12 mouse cellular contexts compared by ENCODE assay signal in the genomic region with DNA sequence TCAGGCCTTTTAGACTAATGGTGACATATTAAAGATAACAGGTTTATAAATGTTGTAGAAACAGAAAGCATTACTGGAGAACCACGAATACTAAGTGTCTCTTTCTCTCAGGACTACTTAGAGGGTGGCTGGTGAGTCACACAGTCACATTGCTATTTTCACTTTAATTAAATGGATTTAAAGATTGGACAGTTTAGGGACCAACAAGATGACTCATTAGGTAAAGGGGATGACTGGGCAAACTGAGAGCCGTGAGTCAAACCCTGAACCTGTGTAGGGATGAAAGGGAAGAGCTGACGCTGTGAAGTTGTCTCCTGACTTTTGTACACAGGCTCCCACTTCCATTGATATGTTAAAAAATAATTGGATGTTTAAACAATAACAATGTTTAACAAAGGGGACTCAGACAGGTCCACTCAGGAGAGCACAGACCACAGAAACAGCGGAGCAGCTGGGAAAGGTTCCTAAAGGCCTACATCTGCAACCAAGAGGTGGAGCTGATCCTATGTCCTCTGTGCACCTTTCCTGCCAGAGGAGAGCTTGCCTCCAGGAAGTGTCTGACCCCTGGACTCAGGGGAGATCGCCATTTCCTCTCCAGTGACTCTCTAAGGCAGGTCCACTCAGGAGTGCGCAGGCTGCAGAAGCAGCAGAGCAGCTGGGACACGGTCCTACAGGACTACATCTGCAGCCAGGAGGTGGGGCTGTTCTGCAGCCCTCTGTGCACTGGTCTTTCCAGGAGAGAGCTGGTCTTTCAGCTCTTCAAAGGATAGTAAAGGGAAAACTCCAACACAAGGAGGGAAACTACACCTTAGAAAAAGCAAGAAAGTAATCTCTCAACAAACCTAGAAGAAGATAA.
DNase-seq lines count a peak whose midpoint lies in the region; ATAC-seq and TF ChIP-seq lines count a peak whose summit lies in the region.
"Had no signal": no experiment of that assay in that cellular context is flagged by ENCODE, and none has a peak within 500 bp of the region (broad histone marks: within the 10 kb centered on the region; RNA-seq: fewer than 3 reads in every experiment).

No protein-coding gene starts in this region.

- H3K4me3 ChIP-seq in gastrocnemius, adult 2 months, result no peak overlapping the region
- H3K4me3 ChIP-seq in liver, postnatal 0 days (ENCODE audit: low read depth, low read length), result no peak overlapping the region
- H3K4me3 ChIP-seq in liver, embryonic 11.5 days (ENCODE audit: low read depth, low read length), result no peak overlapping the region
- H3K4me3 ChIP-seq: embryonic facial prominence, embryonic 13.5 days; hindbrain, embryonic 12.5 days; stomach, embryonic 15.5 days had no signal

- H3K4me2 ChIP-seq in liver, postnatal 0 days (ENCODE audit: low read depth, low read length), result no peak overlapping the region
- H3K4me2 ChIP-seq in liver, embryonic 11.5 days, result no peak overlapping the region
- H3K4me2 ChIP-seq: embryonic facial prominence, embryonic 13.5 days; hindbrain, embryonic 12.5 days; stomach, embryonic 15.5 days had no signal

- ATAC-seq in liver, postnatal 0 days, result no peak
- ATAC-seq in liver, embryonic 11.5 days (replicated peaks; ENCODE audit: low FRiP score), result no peak

- intact Hi-C loops in gastrocnemius, adult 2 months (cut with DNase I), result no loop called here

- H3K27ac ChIP-seq in gastrocnemius, adult 2 months, result no peak overlapping the region
- H3K27ac ChIP-seq in liver, postnatal 0 days (ENCODE audit: low read depth), result no peak overlapping the region
- H3K27ac ChIP-seq in liver, embryonic 11.5 days (ENCODE audit: low read depth, low read length), result no peak overlapping the region
- H3K27ac ChIP-seq: embryonic facial prominence, embryonic 13.5 days; hindbrain, embryonic 12.5 days; stomach, embryonic 15.5 days had no signal

- TF ChIP-seq EP300 in liver, postnatal 0 days (IDR thresholded peaks at IDR 0.05; ENCODE audit: low read depth), result no peak

- peak; percentile 27 for DNase-seq in gastrocnemius, adult 2 months
- DNase-seq in gastrocnemius, postnatal 25 days, result no peak
- no peak for DNase-seq in liver, postnatal 0 days
- DNase-seq in liver, embryonic 11.5 days (ENCODE audit: low spot score), result no peak
- DNase-seq in ZHBTc4 (ENCODE audit: low read depth, low spot score), result peak; percentile 45
- DNase-seq in kidney, postnatal 36 days, result peak; percentile 29 to 55
- no peak for DNase-seq in layer of hippocampus, postnatal 25 days (ENCODE audit: extremely low spot score in 1 of 2, low spot score in 1 of 2)
- DNase-seq in cerebellum, postnatal 14 days, result no peak
- DNase-seq: lung, postnatal 4 days had no signal

- no peaks in the 10 kb centered on the region for H3K27me3 ChIP-seq in liver, postnatal 0 days (ENCODE audit: insufficient read depth, low read length)
- H3K27me3 ChIP-seq in liver, embryonic 11.5 days (replicated peaks; ENCODE audit: control insufficient read depth, insufficient read depth, low read length), result no peaks in the 10 kb centered on the region
- H3K27me3 ChIP-seq: embryonic facial prominence, embryonic 13.5 days; hindbrain, embryonic 12.5 days; stomach, embryonic 15.5 days had no signal

- no peak overlapping the region for H3K9ac ChIP-seq in liver, postnatal 0 days (replicated peaks)
- no peak overlapping the region for H3K9ac ChIP-seq in liver, embryonic 11.5 days (ENCODE audit: low read depth, low read length)
- H3K9ac ChIP-seq: embryonic facial prominence, embryonic 13.5 days; hindbrain, embryonic 12.5 days; stomach, embryonic 15.5 days had no signal

- no peaks in the 10 kb centered on the region for H3K4me1 ChIP-seq in liver, postnatal 0 days (ENCODE audit: insufficient read depth)
- no peaks in the 10 kb centered on the region for H3K4me1 ChIP-seq in liver, embryonic 11.5 days (replicated peaks; ENCODE audit: control insufficient read depth, insufficient read depth, low read length)
- H3K4me1 ChIP-seq: stomach, embryonic 15.5 days had no signal

- H3K36me3 ChIP-seq in liver, postnatal 0 days (replicated peaks; ENCODE audit: insufficient read depth, low read length), result no peaks in the 10 kb centered on the region
- no peaks in the 10 kb centered on the region for H3K36me3 ChIP-seq in liver, embryonic 11.5 days (ENCODE audit: control insufficient read depth, insufficient read depth, low read length)
- H3K36me3 ChIP-seq: embryonic facial prominence, embryonic 13.5 days; hindbrain, embryonic 12.5 days; stomach, embryonic 15.5 days had no signal

- 51% methylated on average over 7 of the region's 7 CpGs for WGBS in liver, postnatal 0 days (ENCODE audit: insufficient replicate concordance)
- WGBS in liver, embryonic 11.5 days, result 52% methylated on average over 7 of the region's 7 CpGs

- no peaks in the 10 kb centered on the region for H3K9me3 ChIP-seq in liver, postnatal 0 days (ENCODE audit: low read length)
- no peaks in the 10 kb centered on the region for H3K9me3 ChIP-seq in liver, embryonic 11.5 days (ENCODE audit: control insufficient read depth, low read length)
- H3K9me3 ChIP-seq: embryonic facial prominence, embryonic 13.5 days; hindbrain, embryonic 12.5 days; stomach, embryonic 15.5 days had no signal

- peak; percentile 49 for TF ChIP-seq CTCF in gastrocnemius, adult 2 months (IDR thresholded peaks at IDR 0.05)
- peak; percentile 36 for TF ChIP-seq CTCF in liver, postnatal 0 days (IDR thresholded peaks at IDR 0.05; ENCODE audit: low read depth)

Comparison
In these comparisons a context has a peak if more than half of its experiments do, and no peak if none do; other contexts are left out.
1. DNase-seq: peak in gastrocnemius, adult 2 months (single experiment), ZHBTc4 (single experiment) and kidney, postnatal 36 days (2 of 2); none in gastrocnemius, postnatal 25 days (single experiment), liver, postnatal 0 days (single experiment), liver, embryonic 11.5 days (single experiment), layer of hippocampus, postnatal 25 days (0 of 2) and cerebellum, postnatal 14 days (0 of 2).